Mouse (Mus musculus): ENCODE data around the gene Fbxl7. TPM values are rescaled to one million over a fixed set of nuclear protein-coding genes. Genes with fewer than 3 reads are reported as not detected.

Fbxl7 gene
- polyA plus RNA-seq, 1 experiment, result 8.3 TPM

DNA sequence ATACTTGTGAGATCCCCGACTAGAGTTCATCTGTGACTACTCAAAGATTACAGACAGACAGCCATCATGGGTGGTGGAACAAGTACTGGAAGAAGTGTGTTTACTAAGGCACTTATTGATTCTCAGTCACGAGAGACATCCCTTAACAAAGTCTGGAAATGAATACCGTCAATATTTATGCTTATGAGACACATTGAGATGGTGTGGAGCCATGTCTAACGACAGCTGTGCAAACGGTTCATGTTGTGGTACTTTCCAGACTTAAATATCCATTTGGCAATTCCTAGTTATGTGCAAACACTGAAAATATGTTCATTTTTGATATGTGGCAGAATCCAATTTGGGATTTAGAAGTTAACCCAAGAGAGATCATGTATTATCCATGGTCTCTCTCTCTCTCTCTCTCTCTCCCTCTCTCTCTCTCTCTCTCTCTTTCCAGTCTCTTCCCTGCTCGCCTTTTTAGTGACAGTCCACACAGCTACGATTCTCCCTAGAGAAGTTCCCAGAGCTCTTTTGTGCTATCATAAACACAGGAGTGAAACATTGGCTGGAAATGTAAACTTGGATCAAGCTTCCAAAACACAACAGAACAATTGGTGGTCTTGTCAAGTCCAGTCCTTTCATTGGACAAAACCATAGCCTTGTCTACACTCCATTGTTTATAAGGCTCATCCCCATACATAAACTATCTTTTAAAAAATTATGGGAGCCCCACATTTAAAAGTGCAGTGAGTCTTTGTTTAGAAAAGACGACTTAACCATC is 315.3 kb downstream of the Fbxl7 start:
- H3K4me2 ChIP-seq (ENCODE audit: low read depth), result no peak overlapping the region
- H3ac ChIP-seq (ENCODE audit: control insufficient read depth, insufficient read length), result no peak overlapping the region
- no peak for TF ChIP-seq POLR2A (IDR thresholded peaks at IDR 0.05; ENCODE audit: insufficient read length, low read depth)
- no peak for TF ChIP-seq POLR2AphosphoS2 (IDR thresholded peaks at IDR 0.05; ENCODE audit: insufficient read length, low read depth)
- TF ChIP-seq E2F4 (IDR thresholded peaks at IDR 0.05; ENCODE audit: insufficient read depth), result no peak
- no peak for TF ChIP-seq MYOG (IDR thresholded peaks at IDR 0.05; ENCODE audit: control insufficient read depth in 1 of 3, insufficient read depth in 1 of 3, insufficient read length in 2 of 3, low read depth in 2 of 3)
- no peak for TF ChIP-seq TCF3 (IDR thresholded peaks at IDR 0.05; ENCODE audit: insufficient read length, low read depth)
- TF ChIP-seq CEBPB (IDR thresholded peaks at IDR 0.05; ENCODE audit: insufficient read depth, poor library complexity, severe bottlenecking), result no peak
- no peak for TF ChIP-seq MAX (IDR thresholded peaks at IDR 0.05; ENCODE audit: low read depth)
- no peak for TF ChIP-seq TCF12 (IDR thresholded peaks at IDR 0.05; ENCODE audit: insufficient read depth, poor library complexity, severe bottlenecking)
- TF ChIP-seq REST (IDR thresholded peaks at IDR 0.05; ENCODE audit: insufficient read depth, insufficient read length), result no peak
- no peak for TF ChIP-seq SRF (IDR thresholded peaks at IDR 0.05; ENCODE audit: control insufficient read depth, insufficient read length, low read depth)
- TF ChIP-seq USF1 (IDR thresholded peaks at IDR 0.05; ENCODE audit: low read depth), result no peak
- TF ChIP-seq MYOD1 (IDR thresholded peaks at IDR 0.05; ENCODE audit: control insufficient read depth in 1 of 3, insufficient read length in 2 of 3, low read depth in 2 of 3), result no peak
- H3K4me3 ChIP-seq, result no peak overlapping the region
- no peaks in the 10 kb centered on the region for H3K36me3 ChIP-seq (ENCODE audit: control insufficient read depth, insufficient read depth)
- no peaks in the 10 kb centered on the region for H3K79me2 ChIP-seq (ENCODE audit: control insufficient read depth, insufficient read depth)
- H3K27me3 ChIP-seq (ENCODE audit: control insufficient read depth, insufficient read depth, insufficient read length), result no peaks in the 10 kb centered on the region

DNA sequence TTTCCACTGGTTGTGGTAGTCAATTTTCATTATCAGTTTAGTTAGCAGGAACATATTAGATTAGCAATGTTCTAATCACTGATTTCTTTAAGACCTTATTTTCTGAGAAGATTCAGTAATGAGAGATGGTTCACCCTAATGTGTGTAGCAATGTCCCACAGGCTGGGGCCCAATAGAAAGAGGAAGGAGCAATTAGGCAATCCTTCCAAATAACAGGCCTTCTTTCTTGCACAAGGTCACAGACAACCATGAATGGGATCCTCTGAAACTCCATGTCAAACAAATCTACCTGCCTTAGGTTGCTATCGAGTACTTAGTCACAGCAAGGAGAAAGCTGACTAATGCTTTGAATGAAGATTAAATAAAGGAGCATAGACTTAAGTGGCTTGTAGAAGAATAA is 316.9 kb downstream of the Fbxl7 start:
- H3ac ChIP-seq (ENCODE audit: control insufficient read depth, insufficient read length), result no peak overlapping the region
- TF ChIP-seq MAX (IDR thresholded peaks at IDR 0.05; ENCODE audit: low read depth), result no peak
- no peak for TF ChIP-seq REST (IDR thresholded peaks at IDR 0.05; ENCODE audit: insufficient read depth, insufficient read length)
- TF ChIP-seq E2F4 (IDR thresholded peaks at IDR 0.05; ENCODE audit: insufficient read depth), result no peak
- no peak for TF ChIP-seq CEBPB (IDR thresholded peaks at IDR 0.05; ENCODE audit: insufficient read depth, poor library complexity, severe bottlenecking)
- TF ChIP-seq MYOD1 (IDR thresholded peaks at IDR 0.05; ENCODE audit: control insufficient read depth in 1 of 3, insufficient read length in 2 of 3, low read depth in 2 of 3), result no peak
- TF ChIP-seq USF1 (IDR thresholded peaks at IDR 0.05; ENCODE audit: low read depth), result no peak
- TF ChIP-seq SRF (IDR thresholded peaks at IDR 0.05; ENCODE audit: control insufficient read depth, insufficient read length, low read depth), result no peak
- no peak overlapping the region for H3K4me3 ChIP-seq
- H3K79me2 ChIP-seq (ENCODE audit: control insufficient read depth, insufficient read depth), result no peaks in the 10 kb centered on the region
- H3K27me3 ChIP-seq (ENCODE audit: control insufficient read depth, insufficient read depth, insufficient read length), result no peaks in the 10 kb centered on the region
- H3K4me2 ChIP-seq (ENCODE audit: low read depth), result no peak overlapping the region
- H3K36me3 ChIP-seq (ENCODE audit: control insufficient read depth, insufficient read depth), result no peaks in the 10 kb centered on the region

DNA sequence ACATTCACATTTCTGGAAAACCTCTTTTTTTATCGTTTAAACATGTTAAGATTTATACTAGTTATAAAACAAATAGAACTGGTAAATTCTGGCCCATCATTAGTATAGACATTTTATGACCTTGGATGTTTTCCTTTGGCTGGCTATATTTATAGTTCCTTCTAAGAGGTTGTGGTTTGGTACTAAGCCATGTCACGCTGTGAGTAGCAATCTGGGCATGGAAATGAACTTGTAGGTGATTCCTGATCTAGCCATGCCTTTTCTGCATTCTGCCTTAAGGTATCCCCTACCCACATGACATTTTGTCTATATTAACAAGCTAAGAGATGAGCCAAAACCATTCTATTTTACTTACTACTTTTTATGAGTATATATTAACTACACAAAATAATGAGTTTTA is 329.3 kb downstream of the Fbxl7 start:
- no peaks in the 10 kb centered on the region for H3K36me3 ChIP-seq (ENCODE audit: control insufficient read depth, insufficient read depth)
- H3K27me3 ChIP-seq (ENCODE audit: control insufficient read depth, insufficient read depth, insufficient read length), result no peaks in the 10 kb centered on the region
- H3K79me2 ChIP-seq (ENCODE audit: control insufficient read depth, insufficient read depth), result no peaks in the 10 kb centered on the region
- no peak for TF ChIP-seq MYOG (IDR thresholded peaks at IDR 0.05; ENCODE audit: control insufficient read depth in 1 of 3, insufficient read depth in 1 of 3, insufficient read length in 2 of 3, low read depth in 2 of 3)
- TF ChIP-seq REST (IDR thresholded peaks at IDR 0.05; ENCODE audit: insufficient read depth, insufficient read length), result no peak
- TF ChIP-seq POLR2AphosphoS2 (IDR thresholded peaks at IDR 0.05; ENCODE audit: insufficient read length, low read depth), result no peak
- TF ChIP-seq TCF3 (IDR thresholded peaks at IDR 0.05; ENCODE audit: insufficient read length, low read depth), result no peak
- TF ChIP-seq E2F4 (IDR thresholded peaks at IDR 0.05; ENCODE audit: insufficient read depth), result no peak
- no peak for TF ChIP-seq USF1 (IDR thresholded peaks at IDR 0.05; ENCODE audit: low read depth)
- TF ChIP-seq MYOD1 (IDR thresholded peaks at IDR 0.05; ENCODE audit: control insufficient read depth in 1 of 3, insufficient read length in 2 of 3, low read depth in 2 of 3), result no peak
- no peak for TF ChIP-seq TCF12 (IDR thresholded peaks at IDR 0.05; ENCODE audit: insufficient read depth, poor library complexity, severe bottlenecking)
- TF ChIP-seq SRF (IDR thresholded peaks at IDR 0.05; ENCODE audit: control insufficient read depth, insufficient read length, low read depth), result no peak
- TF ChIP-seq CEBPB (IDR thresholded peaks at IDR 0.05; ENCODE audit: insufficient read depth, poor library complexity, severe bottlenecking), result no peak
- no peak for TF ChIP-seq POLR2A (IDR thresholded peaks at IDR 0.05; ENCODE audit: insufficient read length, low read depth)
- no peak for TF ChIP-seq MAX (IDR thresholded peaks at IDR 0.05; ENCODE audit: low read depth)
- no peak overlapping the region for H3K4me3 ChIP-seq
- H3ac ChIP-seq (ENCODE audit: control insufficient read depth, insufficient read length), result no peak overlapping the region
- H3K4me2 ChIP-seq (ENCODE audit: low read depth), result no peak overlapping the region

DNA sequence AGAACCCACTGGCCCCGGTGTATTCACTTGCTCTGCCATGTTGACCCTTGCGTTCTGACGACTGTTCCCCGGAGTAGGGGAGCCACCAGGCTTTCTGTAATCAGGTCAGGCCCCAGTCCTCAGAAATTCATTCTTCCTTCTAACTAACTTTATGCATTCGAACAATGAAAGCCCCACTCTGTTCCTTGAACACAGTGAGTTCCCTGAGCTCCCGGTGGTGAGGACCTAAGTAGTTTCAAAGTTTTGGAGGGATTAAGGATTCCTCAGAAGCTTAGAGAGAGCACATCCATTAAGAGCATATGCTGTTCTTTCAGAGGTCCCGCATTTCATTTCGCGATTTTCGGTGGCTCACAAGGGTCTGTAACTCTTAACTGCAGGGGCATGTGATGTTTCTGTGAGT is 341.8 kb downstream of the Fbxl7 start:
- Histone ChIP-seq H3K27me3 (ENCODE audit: control insufficient read depth, insufficient read depth, insufficient read length) (no peaks in the 10 kb centered on the region), H3K36me3 (ENCODE audit: control insufficient read depth, insufficient read depth) (no peaks in the 10 kb centered on the region), H3ac (ENCODE audit: control insufficient read depth, insufficient read length) (no peak overlapping the region), H3K4me3 (no peak overlapping the region), H3K4me2 (ENCODE audit: low read depth) (no peak overlapping the region), H3K79me2 (ENCODE audit: control insufficient read depth, insufficient read depth) (no peaks in the 10 kb centered on the region)
- no peak for TF ChIP-seq MAX (IDR thresholded peaks at IDR 0.05; ENCODE audit: low read depth)
- TF ChIP-seq POLR2A (IDR thresholded peaks at IDR 0.05; ENCODE audit: insufficient read length, low read depth), result no peak
- TF ChIP-seq MYOD1 (IDR thresholded peaks at IDR 0.05; ENCODE audit: control insufficient read depth in 1 of 3, insufficient read length in 2 of 3, low read depth in 2 of 3), result no peak
- no peak for TF ChIP-seq SRF (IDR thresholded peaks at IDR 0.05; ENCODE audit: control insufficient read depth, insufficient read length, low read depth)
- no peak for TF ChIP-seq REST (IDR thresholded peaks at IDR 0.05; ENCODE audit: insufficient read depth, insufficient read length)
- no peak for TF ChIP-seq CEBPB (IDR thresholded peaks at IDR 0.05; ENCODE audit: insufficient read depth, poor library complexity, severe bottlenecking)
- TF ChIP-seq TCF12 (IDR thresholded peaks at IDR 0.05; ENCODE audit: insufficient read depth, poor library complexity, severe bottlenecking), result no peak
- TF ChIP-seq TCF3 (IDR thresholded peaks at IDR 0.05; ENCODE audit: insufficient read length, low read depth), result no peak
- TF ChIP-seq E2F4 (IDR thresholded peaks at IDR 0.05; ENCODE audit: insufficient read depth), result no peak
- TF ChIP-seq MYOG (IDR thresholded peaks at IDR 0.05; ENCODE audit: control insufficient read depth in 1 of 3, insufficient read depth in 1 of 3, insufficient read length in 2 of 3, low read depth in 2 of 3), result no peak
- no peak for TF ChIP-seq POLR2AphosphoS2 (IDR thresholded peaks at IDR 0.05; ENCODE audit: insufficient read length, low read depth)
- TF ChIP-seq USF1 (IDR thresholded peaks at IDR 0.05; ENCODE audit: low read depth), result no peak

Data from myocyte (in vitro differentiated cells).